In the genomic region with DNA sequence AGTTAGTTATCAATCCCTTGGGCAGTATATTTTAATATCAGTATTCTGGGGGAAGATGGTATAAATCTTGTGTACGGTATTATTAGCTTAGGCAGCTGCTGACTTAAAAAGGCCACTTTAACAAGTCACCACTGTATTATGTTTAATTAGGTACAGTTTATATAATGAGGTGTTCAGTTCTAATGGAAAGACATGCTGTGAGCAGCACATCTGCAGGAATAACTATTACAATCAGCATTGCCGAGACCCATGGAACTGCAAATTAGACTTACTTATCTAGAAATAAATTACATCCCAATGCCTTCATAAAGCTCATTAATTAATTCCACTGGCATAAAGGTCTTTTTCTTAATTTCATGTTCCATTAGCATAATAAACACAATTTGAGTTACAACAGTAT, we compare ENCODE assay signal across 26 mouse cellular contexts.
DNase-seq lines count a peak whose midpoint lies in the region; ATAC-seq and TF ChIP-seq lines count a peak whose summit lies in the region.
"Had no signal": no experiment of that assay in that cellular context is flagged by ENCODE, and none has a peak within 500 bp of the region (broad histone marks: within the 10 kb centered on the region; RNA-seq: fewer than 3 reads in every experiment).

No protein-coding gene starts in this region.

- DNase-seq in brain, embryonic 14.5 days (ENCODE audit: low read depth): peak; percentile 61
- no peak for DNase-seq in heart, adult 18-20 months
- DNase-seq: adrenal gland, adult 8-10 months; adrenal gland, postnatal 25 days; cerebellum, adult 2 months; cerebellum, adult 9-11 months; cerebellum, postnatal 25 days; forebrain, postnatal 0 days; gastrocnemius, adult 2 months; gastrocnemius, postnatal 14 days; heart, adult 11 months; heart, postnatal 10 days; heart, postnatal 36 days had no signal

- no peaks in the 10 kb centered on the region for H3K27me3 ChIP-seq in forebrain, embryonic 12.5 days
- H3K27me3 ChIP-seq in forebrain, embryonic 15.5 days: no peaks in the 10 kb centered on the region
- no peaks in the 10 kb centered on the region for H3K27me3 ChIP-seq in hindbrain, embryonic 13.5 days
- H3K27me3 ChIP-seq in hindbrain, embryonic 16.5 days (replicated peaks; ENCODE audit: control insufficient read depth, insufficient read depth, low read length): no peaks in the 10 kb centered on the region
- H3K27me3 ChIP-seq in neural tube, embryonic 15.5 days (replicated peaks): 0 out of 2 replicates have a peak, but pooled peaks cover 2% of the 10 kb centered on the region
- H3K27me3 ChIP-seq: embryonic facial prominence, embryonic 12.5 days; embryonic facial prominence, embryonic 15.5 days; heart, embryonic 12.5 days; heart, embryonic 15.5 days had no signal

- H3K4me2 ChIP-seq in forebrain, embryonic 12.5 days: no peak overlapping the region
- H3K4me2 ChIP-seq in forebrain, embryonic 15.5 days (replicated peaks): no peak overlapping the region
- no peak overlapping the region for H3K4me2 ChIP-seq in hindbrain, embryonic 13.5 days
- no peak overlapping the region for H3K4me2 ChIP-seq in hindbrain, embryonic 16.5 days (ENCODE audit: low read length)
- H3K4me2 ChIP-seq in neural tube, embryonic 15.5 days: no peak overlapping the region
- H3K4me2 ChIP-seq: embryonic facial prominence, embryonic 12.5 days; embryonic facial prominence, embryonic 15.5 days; heart, embryonic 12.5 days; heart, embryonic 15.5 days had no signal

- 54% methylated on average over 2 of the region's 2 CpGs for WGBS in forebrain, embryonic 12.5 days
- WGBS in forebrain, embryonic 15.5 days: 31% methylated on average over 2 of the region's 2 CpGs
- 50% methylated on average over 2 of the region's 2 CpGs for WGBS in hindbrain, embryonic 13.5 days
- 44% methylated on average over 2 of the region's 2 CpGs for WGBS in hindbrain, embryonic 16.5 days
- WGBS in neural tube, embryonic 15.5 days: 32% methylated on average over 2 of the region's 2 CpGs

- H3K9me3 ChIP-seq in forebrain, embryonic 12.5 days: no peaks in the 10 kb centered on the region
- no peaks in the 10 kb centered on the region for H3K9me3 ChIP-seq in forebrain, embryonic 15.5 days
- no peaks in the 10 kb centered on the region for H3K9me3 ChIP-seq in hindbrain, embryonic 13.5 days
- H3K9me3 ChIP-seq in hindbrain, embryonic 16.5 days (ENCODE audit: control insufficient read depth, low read length): no peaks in the 10 kb centered on the region
- H3K9me3 ChIP-seq in neural tube, embryonic 15.5 days (replicated peaks): no peaks in the 10 kb centered on the region
- H3K9me3 ChIP-seq: embryonic facial prominence, embryonic 12.5 days; embryonic facial prominence, embryonic 15.5 days; heart, embryonic 12.5 days; heart, embryonic 15.5 days had no signal

- H3K4me3 ChIP-seq in forebrain, embryonic 12.5 days (replicated peaks): no peak overlapping the region
- H3K4me3 ChIP-seq in forebrain, embryonic 15.5 days: no peak overlapping the region
- H3K4me3 ChIP-seq in hindbrain, embryonic 13.5 days: no peak overlapping the region
- no peak overlapping the region for H3K4me3 ChIP-seq in hindbrain, embryonic 16.5 days (ENCODE audit: low read length)
- no peak overlapping the region for H3K4me3 ChIP-seq in neural tube, embryonic 15.5 days (replicated peaks)
- H3K4me3 ChIP-seq: embryonic facial prominence, embryonic 12.5 days; embryonic facial prominence, embryonic 15.5 days; gastrocnemius, adult 2 months; heart, embryonic 12.5 days; heart, embryonic 15.5 days had no signal

- peak; percentile 39; the same call in 1 of the 2 replicates for ATAC-seq in forebrain, embryonic 12.5 days (ENCODE audit: low FRiP score)
- no peak for ATAC-seq in forebrain, embryonic 15.5 days (replicated peaks)
- peak; percentile 69; the same call in 1 of the 2 replicates for ATAC-seq in hindbrain, embryonic 13.5 days (ENCODE audit: low FRiP score)
- no peak for ATAC-seq in hindbrain, embryonic 16.5 days
- ATAC-seq in neural tube, embryonic 15.5 days (ENCODE audit: low FRiP score): peak; percentile 47; the same call in 1 of the 2 replicates
- ATAC-seq: activated CD4-positive, CD25-positive, alpha-beta regulatory T cell, adult 4 months; forebrain, postnatal 0 days; hindbrain, postnatal 0 days; inflammation-experienced regulatory T-cells, adult 6 months; intestine, postnatal 0 days had no signal

- TF ChIP-seq CTCF in brain, embryonic 14.5 days (IDR thresholded peaks at IDR 0.05; ENCODE audit: borderline replicate concordance, extremely low read depth, insufficient read depth, insufficient read length): no peak

- H3K4me1 ChIP-seq in forebrain, embryonic 12.5 days: no peaks in the 10 kb centered on the region
- H3K4me1 ChIP-seq in forebrain, embryonic 15.5 days: no peaks in the 10 kb centered on the region
- H3K4me1 ChIP-seq in hindbrain, embryonic 13.5 days (replicated peaks): no peaks in the 10 kb centered on the region
- no peaks in the 10 kb centered on the region for H3K4me1 ChIP-seq in hindbrain, embryonic 16.5 days (ENCODE audit: control insufficient read depth, insufficient read depth, low read depth, low read length)
- no peaks in the 10 kb centered on the region for H3K4me1 ChIP-seq in neural tube, embryonic 15.5 days
- H3K4me1 ChIP-seq: embryonic facial prominence, embryonic 12.5 days; embryonic facial prominence, embryonic 15.5 days; heart, embryonic 12.5 days had no signal

- no peak overlapping the region for H3K9ac ChIP-seq in forebrain, embryonic 12.5 days
- H3K9ac ChIP-seq in forebrain, embryonic 15.5 days (replicated peaks): no peak overlapping the region
- no peak overlapping the region for H3K9ac ChIP-seq in hindbrain, embryonic 13.5 days
- no peak overlapping the region for H3K9ac ChIP-seq in hindbrain, embryonic 16.5 days (ENCODE audit: low read depth, low read length)
- H3K9ac ChIP-seq in neural tube, embryonic 15.5 days (replicated peaks): no peak overlapping the region
- H3K9ac ChIP-seq: embryonic facial prominence, embryonic 12.5 days; embryonic facial prominence, embryonic 15.5 days; forebrain, postnatal 0 days; heart, embryonic 12.5 days; heart, embryonic 15.5 days had no signal

- TF ChIP-seq POLR2A in brain, embryonic 14.5 days (IDR thresholded peaks at IDR 0.05; ENCODE audit: borderline replicate concordance, extremely low read depth, insufficient read depth, insufficient read length, poor library complexity, severe bottlenecking): no peak

- no peaks in the 10 kb centered on the region for H3K36me3 ChIP-seq in forebrain, embryonic 12.5 days (replicated peaks)
- no peaks in the 10 kb centered on the region for H3K36me3 ChIP-seq in forebrain, embryonic 15.5 days
- H3K36me3 ChIP-seq in hindbrain, embryonic 13.5 days: no peaks in the 10 kb centered on the region
- H3K36me3 ChIP-seq in hindbrain, embryonic 16.5 days (ENCODE audit: control insufficient read depth, insufficient read depth, low read length): no peaks in the 10 kb centered on the region
- H3K36me3 ChIP-seq in neural tube, embryonic 15.5 days: no peaks in the 10 kb centered on the region
- H3K36me3 ChIP-seq: embryonic facial prominence, embryonic 12.5 days; embryonic facial prominence, embryonic 15.5 days; heart, embryonic 12.5 days; heart, embryonic 15.5 days had no signal

- no peak overlapping the region for H3K27ac ChIP-seq in forebrain, embryonic 12.5 days
- no peak overlapping the region for H3K27ac ChIP-seq in forebrain, embryonic 15.5 days (replicated peaks)
- H3K27ac ChIP-seq in hindbrain, embryonic 13.5 days: no peak overlapping the region
- no peak overlapping the region for H3K27ac ChIP-seq in hindbrain, embryonic 16.5 days (ENCODE audit: low read depth, low read length)
- H3K27ac ChIP-seq in neural tube, embryonic 15.5 days (replicated peaks): no peak overlapping the region
- H3K27ac ChIP-seq: embryonic facial prominence, embryonic 12.5 days; embryonic facial prominence, embryonic 15.5 days; gastrocnemius, adult 2 months; heart, embryonic 15.5 days; hindbrain, postnatal 0 days had no signal

Comparison
In these comparisons a context has a peak if more than half of its experiments do, and no peak if none do; other contexts are left out.
1. ATAC-seq: peak in forebrain, embryonic 12.5 days (single experiment), hindbrain, embryonic 13.5 days (single experiment) and neural tube, embryonic 15.5 days (single experiment); none in forebrain, embryonic 15.5 days (single experiment) and hindbrain, embryonic 16.5 days (single experiment).